Mouse (Mus musculus): Measurements from ENCODE around the gene Mpz. TPM values are rescaled to one million over a fixed set of nuclear protein-coding genes. Genes with fewer than 3 reads are reported as not detected.

Mpz gene
- polyA plus RNA-seq, 1 experiment from 2014 or later: 0.51 TPM

GRCm38 (mm10) chr1:171169913-171170312, 19.4 kb downstream of the Mpz start:
- WGBS: 70% methylated on average over 3 of the region's 3 CpGs
- Histone ChIP-seq H3K27ac (replicated peaks; ENCODE audit: low read depth, low read length) (no peak overlapping the region), H3K4me1 (ENCODE audit: control insufficient read depth, insufficient read depth, low read length) (no peaks in the 10 kb centered on the region), H3K9ac (replicated peaks; ENCODE audit: low read length) (no peak overlapping the region), H3K4me2 (ENCODE audit: low read length) (no peak overlapping the region), H3K27me3 (ENCODE audit: control insufficient read depth, insufficient read depth, low read length) (no peaks in the 10 kb centered on the region), H3K4me3 (replicated peaks; ENCODE audit: low read depth, low read length) (no peak overlapping the region), H3K9me3 (ENCODE audit: control insufficient read depth, low read length) (no peaks in the 10 kb centered on the region), H3K36me3 (ENCODE audit: control insufficient read depth, insufficient read depth, low read length) (no peaks in the 10 kb centered on the region)
- no peak for ATAC-seq (ENCODE audit: low FRiP score, low TSS enrichment)
- no peak for DNase-seq

- no peak overlapping the region for H3K27ac ChIP-seq (replicated peaks; ENCODE audit: low read depth, low read length)
- ATAC-seq (ENCODE audit: low FRiP score, low TSS enrichment): no peak
Observed at GRCm38 (mm10) chr1:171171138-171171537, 20.6 kb downstream of the Mpz start.

GRCm38 (mm10) chr1:171172779-171173178, 22.3 kb downstream of the Mpz start:
- H3K4me1 ChIP-seq (ENCODE audit: control insufficient read depth, insufficient read depth, low read length): no peaks in the 10 kb centered on the region
- no peak overlapping the region for H3K4me2 ChIP-seq (ENCODE audit: low read length)
- H3K27me3 ChIP-seq (ENCODE audit: control insufficient read depth, insufficient read depth, low read length): no peaks in the 10 kb centered on the region
- no peak overlapping the region for H3K9ac ChIP-seq (replicated peaks; ENCODE audit: low read length)
- ATAC-seq (ENCODE audit: low FRiP score, low TSS enrichment) (no peak), DNase-seq (no peak)
- no peak overlapping the region for H3K27ac ChIP-seq (replicated peaks; ENCODE audit: low read depth, low read length)
- no peaks in the 10 kb centered on the region for H3K9me3 ChIP-seq (ENCODE audit: control insufficient read depth, low read length)
- no peaks in the 10 kb centered on the region for H3K36me3 ChIP-seq (ENCODE audit: control insufficient read depth, insufficient read depth, low read length)
- WGBS: 96% methylated on average over 8 of the region's 8 CpGs
- no peak overlapping the region for H3K4me3 ChIP-seq (replicated peaks; ENCODE audit: low read depth, low read length)

More at GRCm38 (mm10) chr1:171171138-171171537, 20.6 kb downstream of the Mpz start:
- Histone ChIP-seq H3K27me3 (ENCODE audit: control insufficient read depth, insufficient read depth, low read length) (no peaks in the 10 kb centered on the region), H3K36me3 (ENCODE audit: control insufficient read depth, insufficient read depth, low read length) (no peaks in the 10 kb centered on the region), H3K9ac (replicated peaks; ENCODE audit: low read length) (no peak overlapping the region), H3K4me2 (ENCODE audit: low read length) (no peak overlapping the region), H3K9me3 (ENCODE audit: control insufficient read depth, low read length) (no peaks in the 10 kb centered on the region), H3K4me1 (ENCODE audit: control insufficient read depth, insufficient read depth, low read length) (no peaks in the 10 kb centered on the region), H3K4me3 (replicated peaks; ENCODE audit: low read depth, low read length) (no peak overlapping the region)
- WGBS: 75% methylated on average over 3 of the region's 3 CpGs
- DNase-seq: no peak

- H3K27me3 ChIP-seq (ENCODE audit: control insufficient read depth, insufficient read depth, low read length): no peaks in the 10 kb centered on the region
- H3K36me3 ChIP-seq (ENCODE audit: control insufficient read depth, insufficient read depth, low read length): no peaks in the 10 kb centered on the region
- no peak overlapping the region for H3K4me2 ChIP-seq (ENCODE audit: low read length)
- no peak overlapping the region for H3K9ac ChIP-seq (replicated peaks; ENCODE audit: low read length)
- DNase-seq: no peak
- H3K4me3 ChIP-seq (replicated peaks; ENCODE audit: low read depth, low read length): no peak overlapping the region
- 86% methylated on average over 5 of the region's 5 CpGs for WGBS
- no peaks in the 10 kb centered on the region for H3K9me3 ChIP-seq (ENCODE audit: control insufficient read depth, low read length)
- no peak overlapping the region for H3K27ac ChIP-seq (replicated peaks; ENCODE audit: low read depth, low read length)
- no peaks in the 10 kb centered on the region for H3K4me1 ChIP-seq (ENCODE audit: control insufficient read depth, insufficient read depth, low read length)
- ATAC-seq (ENCODE audit: low FRiP score, low TSS enrichment): no peak
Observed at GRCm38 (mm10) chr1:171179487-171180171, 29.1 kb downstream of the Mpz start.

GRCm38 (mm10) chr1:171183025-171183424, 32.5 kb downstream of the Mpz start:
- Histone ChIP-seq H3K9ac (replicated peaks; ENCODE audit: low read length) (no peak overlapping the region), H3K36me3 (ENCODE audit: control insufficient read depth, insufficient read depth, low read length) (no peaks in the 10 kb centered on the region), H3K4me2 (ENCODE audit: low read length) (no peak overlapping the region), H3K27me3 (ENCODE audit: control insufficient read depth, insufficient read depth, low read length) (no peaks in the 10 kb centered on the region), H3K4me1 (ENCODE audit: control insufficient read depth, insufficient read depth, low read length) (no peaks in the 10 kb centered on the region), H3K9me3 (ENCODE audit: control insufficient read depth, low read length) (no peaks in the 10 kb centered on the region), H3K27ac (replicated peaks; ENCODE audit: low read depth, low read length) (no peak overlapping the region), H3K4me3 (replicated peaks; ENCODE audit: low read depth, low read length) (no peak overlapping the region)
- 87% methylated on average over 3 of the region's 3 CpGs for WGBS
- DNase-seq (no peak), ATAC-seq (ENCODE audit: low FRiP score, low TSS enrichment) (no peak)

GRCm38 (mm10) chr1:171183620-171184019, 33.1 kb downstream of the Mpz start:
- H3K4me1 ChIP-seq (ENCODE audit: control insufficient read depth, insufficient read depth, low read length): no peaks in the 10 kb centered on the region
- whole genome bisulfite sequencing: 82% methylated on average over 3 of the region's 3 CpGs

GRCm38 (mm10) chr1:171184314-171184713, 33.8 kb downstream of the Mpz start:
- Histone ChIP-seq H3K27me3 (ENCODE audit: control insufficient read depth, insufficient read depth, low read length) (no peaks in the 10 kb centered on the region), H3K4me2 (ENCODE audit: low read length) (no peak overlapping the region), H3K9ac (replicated peaks; ENCODE audit: low read length) (no peak overlapping the region), H3K4me1 (ENCODE audit: control insufficient read depth, insufficient read depth, low read length) (peaks cover 7% of the 10 kb centered on the region; the same call in 1 of the 2 replicates), H3K36me3 (ENCODE audit: control insufficient read depth, insufficient read depth, low read length) (no peaks in the 10 kb centered on the region), H3K4me3 (replicated peaks; ENCODE audit: low read depth, low read length) (no peak overlapping the region), H3K9me3 (ENCODE audit: control insufficient read depth, low read length) (no peaks in the 10 kb centered on the region), H3K27ac (replicated peaks; ENCODE audit: low read depth, low read length) (no peak overlapping the region)
- DNase-seq: no peak
- WGBS: 90% methylated on average over 7 of the region's 7 CpGs
- no peak for ATAC-seq (ENCODE audit: low FRiP score, low TSS enrichment)

More at GRCm38 (mm10) chr1:171183620-171184019, 33.1 kb downstream of the Mpz start:
- no peaks in the 10 kb centered on the region for H3K27me3 ChIP-seq (ENCODE audit: control insufficient read depth, insufficient read depth, low read length)
- H3K9me3 ChIP-seq (ENCODE audit: control insufficient read depth, low read length): no peaks in the 10 kb centered on the region
- no peaks in the 10 kb centered on the region for H3K36me3 ChIP-seq (ENCODE audit: control insufficient read depth, insufficient read depth, low read length)
- H3K27ac ChIP-seq (replicated peaks; ENCODE audit: low read depth, low read length): no peak overlapping the region
- DNase-seq (no peak), ATAC-seq (ENCODE audit: low FRiP score, low TSS enrichment) (no peak)
- H3K4me2 ChIP-seq (ENCODE audit: low read length): no peak overlapping the region
- no peak overlapping the region for H3K4me3 ChIP-seq (replicated peaks; ENCODE audit: low read depth, low read length)
- H3K9ac ChIP-seq (replicated peaks; ENCODE audit: low read length): no peak overlapping the region

- DNase-seq (no peak), ATAC-seq (ENCODE audit: low FRiP score, low TSS enrichment) (no peak)
- H3K36me3 ChIP-seq (ENCODE audit: control insufficient read depth, insufficient read depth, low read length): no peaks in the 10 kb centered on the region
- H3K4me1 ChIP-seq (ENCODE audit: control insufficient read depth, insufficient read depth, low read length): peaks cover 9% of the 10 kb centered on the region; the same call in 1 of the 2 replicates
- WGBS: 81% methylated on average over 8 of the region's 8 CpGs
- H3K27me3 ChIP-seq (ENCODE audit: control insufficient read depth, insufficient read depth, low read length): no peaks in the 10 kb centered on the region
- H3K4me3 ChIP-seq (replicated peaks; ENCODE audit: low read depth, low read length): no peak overlapping the region
- H3K27ac ChIP-seq (replicated peaks; ENCODE audit: low read depth, low read length): no peak overlapping the region
- H3K4me2 ChIP-seq (ENCODE audit: low read length): no peak overlapping the region
- H3K9ac ChIP-seq (replicated peaks; ENCODE audit: low read length): no peak overlapping the region
- H3K9me3 ChIP-seq (ENCODE audit: control insufficient read depth, low read length): no peaks in the 10 kb centered on the region
Observed at GRCm38 (mm10) chr1:171185655-171186054, 35.1 kb downstream of the Mpz start.
